Comparison of ENCODE assay signal across 9 mouse cellular contexts in the genomic region with DNA sequence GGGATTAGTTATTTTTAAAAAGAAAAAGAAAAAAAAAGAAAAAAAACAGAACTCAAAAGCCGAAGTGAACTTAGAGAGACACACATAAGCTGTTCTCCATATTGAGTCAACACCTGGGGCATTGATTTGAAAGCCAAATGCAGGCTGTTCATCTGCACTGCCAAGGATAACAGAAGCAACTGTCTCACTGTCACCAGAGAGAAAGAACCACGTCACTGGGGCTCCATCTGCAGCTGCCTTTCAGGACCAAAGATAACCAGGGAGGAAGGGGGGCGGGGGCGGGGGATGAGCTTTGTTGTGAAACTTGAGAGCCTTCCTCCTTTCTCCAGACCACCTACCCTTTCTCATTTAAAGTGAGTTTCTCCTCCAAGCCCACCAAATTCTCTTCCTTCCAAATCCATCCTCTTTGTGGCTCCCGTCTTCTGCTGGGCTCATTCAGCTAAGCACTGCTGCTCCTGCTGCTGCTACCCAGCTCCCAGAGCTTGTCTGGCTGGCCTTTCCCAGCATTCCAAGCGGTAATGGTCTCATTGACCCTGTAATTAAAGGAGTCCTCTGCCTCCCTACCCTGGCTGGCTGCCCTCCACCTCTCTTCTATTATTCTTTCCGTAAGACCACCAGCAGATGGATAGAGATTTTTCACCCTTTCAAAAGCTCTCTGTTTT.
A peak's percentile ranks its signal among the peaks of the same experiment; 100 is the strongest.
DNase-seq lines count a peak whose midpoint lies in the region; ATAC-seq lines count a peak whose summit lies in the region.
"Had no signal": no experiment of that assay in that cellular context is flagged by ENCODE, and none has a peak within 500 bp of the region (broad histone marks: within the 10 kb centered on the region; RNA-seq: fewer than 3 reads in every experiment).

No protein-coding gene starts in this region.

- no peaks in the 10 kb centered on the region for H3K9me3 ChIP-seq in kidney, embryonic 14.5 days (ENCODE audit: control insufficient read depth, low read length)
- no peaks in the 10 kb centered on the region for H3K9me3 ChIP-seq in embryonic facial prominence, embryonic 14.5 days (ENCODE audit: control insufficient read depth, low read length)
- H3K9me3 ChIP-seq in neural tube, embryonic 15.5 days (replicated peaks): no peaks in the 10 kb centered on the region

- WGBS in kidney, embryonic 14.5 days: 8% methylated on average over 7 of the region's 7 CpGs
- WGBS in embryonic facial prominence, embryonic 14.5 days: 14% methylated on average over 6 of the region's 7 CpGs
- 10% methylated on average over 7 of the region's 7 CpGs for WGBS in neural tube, embryonic 15.5 days

- no peak overlapping the region for H3K4me3 ChIP-seq in kidney, embryonic 14.5 days (ENCODE audit: low read length)
- H3K4me3 ChIP-seq in embryonic facial prominence, embryonic 14.5 days (ENCODE audit: low read depth, low read length): no peak overlapping the region
- H3K4me3 ChIP-seq in neural tube, embryonic 15.5 days (replicated peaks): no peak overlapping the region

- H3K27ac ChIP-seq in kidney, embryonic 14.5 days (ENCODE audit: low read depth, low read length): no peak overlapping the region
- H3K27ac ChIP-seq in embryonic facial prominence, embryonic 14.5 days (replicated peaks; ENCODE audit: low read depth, low read length): no peak overlapping the region; the same call in 1 of the 2 replicates
- 0 out of 2 replicates have a peak overlapping the region, but pooled peaks have one; percentile 39 for H3K27ac ChIP-seq in neural tube, embryonic 15.5 days (replicated peaks)

- H3K27me3 ChIP-seq in kidney, embryonic 14.5 days (ENCODE audit: control insufficient read depth, insufficient read depth, low read length): no peaks in the 10 kb centered on the region
- no peaks in the 10 kb centered on the region for H3K27me3 ChIP-seq in embryonic facial prominence, embryonic 14.5 days (replicated peaks; ENCODE audit: control insufficient read depth, insufficient read depth, low read length)
- no peaks in the 10 kb centered on the region for H3K27me3 ChIP-seq in neural tube, embryonic 15.5 days (replicated peaks)

- H3K4me2 ChIP-seq in kidney, embryonic 14.5 days (replicated peaks; ENCODE audit: low read depth, low read length): peak overlapping the region; percentile 15
- H3K4me2 ChIP-seq in embryonic facial prominence, embryonic 14.5 days (ENCODE audit: low read depth, low read length): peak overlapping the region; percentile 37
- H3K4me2 ChIP-seq in neural tube, embryonic 15.5 days: peak overlapping the region; percentile 35

- H3K4me1 ChIP-seq in kidney, embryonic 14.5 days (ENCODE audit: control insufficient read depth, insufficient read depth, low read length): no peaks in the 10 kb centered on the region
- H3K4me1 ChIP-seq in embryonic facial prominence, embryonic 14.5 days (ENCODE audit: control insufficient read depth, insufficient read depth, low read length): peaks cover 8% of the 10 kb centered on the region; the same call in 1 of the 2 replicates
- H3K4me1 ChIP-seq in neural tube, embryonic 15.5 days: peaks cover 13% of the 10 kb centered on the region

- no peaks in the 10 kb centered on the region for H3K36me3 ChIP-seq in kidney, embryonic 14.5 days (ENCODE audit: control insufficient read depth, insufficient read depth, low read length)
- H3K36me3 ChIP-seq in embryonic facial prominence, embryonic 14.5 days (ENCODE audit: control insufficient read depth, insufficient read depth, low read length): no peaks in the 10 kb centered on the region
- no peaks in the 10 kb centered on the region for H3K36me3 ChIP-seq in neural tube, embryonic 15.5 days
- H3K36me3 ChIP-seq: G1E had no signal

- peak; percentile 96 for ATAC-seq in kidney, embryonic 14.5 days (ENCODE audit: low FRiP score, low TSS enrichment)
- ATAC-seq in embryonic facial prominence, embryonic 14.5 days (ENCODE audit: low read depth): peak; percentile 88
- ATAC-seq in neural tube, embryonic 15.5 days (ENCODE audit: low FRiP score): peak; percentile 76

- DNase-seq in kidney, postnatal 36 days: no peak
- DNase-seq in embryonic facial prominence, embryonic 14.5 days (ENCODE audit: low spot score): peak; percentile 86
- peak; percentile 37 to 54 for DNase-seq in layer of hippocampus, postnatal 10 days (ENCODE audit: low spot score in 2 of 2)
- DNase-seq in spleen, postnatal 4 days (ENCODE audit: low spot score in 2 of 2): no peak
- DNase-seq in spleen, adult 18-20 months: no peak
- DNase-seq in ovary, postnatal 36 days (ENCODE audit: low spot score): no peak

- H3K9ac ChIP-seq in kidney, embryonic 14.5 days (ENCODE audit: low read depth, low read length): no peak overlapping the region
- no peak overlapping the region for H3K9ac ChIP-seq in embryonic facial prominence, embryonic 14.5 days (ENCODE audit: low read depth, low read length)
- H3K9ac ChIP-seq in neural tube, embryonic 15.5 days (replicated peaks): no peak overlapping the region

Comparison
In these comparisons a context has a peak if more than half of its experiments do, and no peak if none do; other contexts are left out.
1. DNase-seq: peak in embryonic facial prominence, embryonic 14.5 days (single experiment) and layer of hippocampus, postnatal 10 days (2 of 2); none in kidney, postnatal 36 days (0 of 2), spleen, postnatal 4 days (0 of 2), spleen, adult 18-20 months (0 of 2) and ovary, postnatal 36 days (single experiment).
2. Peak in every context shown above with its lines, with median percentiles within 50 percentile points of each other: ATAC-seq and H3K4me2 ChIP-seq.